Mouse (Mus musculus) c-Kit-positive CD71-negative TER-119-negative erythroid progenitor cells, embryonic 14.5 days (primary cell): ENCODE results near the gene Olfr715b.
"Not testable (repeated sequence)": the region's sequence is repeated elsewhere in the genome, so short reads cannot be mapped to it uniquely, and the experiment has no call there.

ENCODE experiments used
- DNase-seq: peaks from one replicate; pipeline ENCODE4 v3.0.0-alpha.2; 2013; ENCODE audit warnings: low read depth

Gene Olfr715b

DNA sequence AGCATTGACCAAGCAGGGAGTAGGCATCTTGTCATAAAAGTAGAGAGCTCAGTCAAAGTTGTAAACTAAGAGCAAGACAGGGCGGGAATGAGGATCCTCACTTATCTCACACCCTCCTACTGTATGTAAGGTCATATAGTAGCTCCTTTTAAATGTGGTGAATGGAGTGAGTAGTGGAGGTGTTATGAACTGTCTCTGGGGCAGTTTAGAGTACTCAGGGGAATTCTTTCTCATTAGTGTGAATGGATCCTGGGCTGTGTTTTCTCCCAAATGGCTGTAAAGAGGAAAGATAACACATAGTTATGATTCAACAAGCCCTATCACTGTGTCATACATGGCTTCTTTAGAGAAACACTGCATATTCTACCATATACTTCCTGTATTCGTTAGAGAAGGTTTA is at the start of gene Olfr715b:
Gene Olfr715b (minus strand): TSS at position 101 of the 400 bp plus-strand sequence.
- DNase-seq, result not testable (repeated sequence)

DNA sequence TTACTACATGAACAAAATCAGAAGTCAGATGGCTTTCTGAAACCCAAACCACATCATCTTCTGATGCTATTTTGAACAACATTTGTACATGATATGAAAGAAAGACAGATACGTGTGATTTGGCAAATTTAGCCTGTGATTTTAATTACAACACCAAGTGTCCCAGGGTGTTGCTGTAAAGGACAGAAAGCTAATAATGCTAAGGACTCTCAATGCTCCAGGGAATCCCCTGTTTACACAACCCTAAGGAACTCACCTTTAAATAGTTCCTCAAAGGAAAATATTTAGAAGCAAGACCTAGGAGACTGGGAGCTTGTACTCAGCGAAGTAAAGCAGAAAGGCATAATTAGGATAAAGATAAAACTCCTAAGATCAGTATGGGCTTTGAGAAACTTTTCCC is 27.9 kb upstream of the Olfr715b start, which contains the start of gene Olfr716:
Gene Olfr716 (plus strand): TSS at position 301 of the 400 bp plus-strand sequence.
- DNase-seq, result not testable (repeated sequence)

DNA sequence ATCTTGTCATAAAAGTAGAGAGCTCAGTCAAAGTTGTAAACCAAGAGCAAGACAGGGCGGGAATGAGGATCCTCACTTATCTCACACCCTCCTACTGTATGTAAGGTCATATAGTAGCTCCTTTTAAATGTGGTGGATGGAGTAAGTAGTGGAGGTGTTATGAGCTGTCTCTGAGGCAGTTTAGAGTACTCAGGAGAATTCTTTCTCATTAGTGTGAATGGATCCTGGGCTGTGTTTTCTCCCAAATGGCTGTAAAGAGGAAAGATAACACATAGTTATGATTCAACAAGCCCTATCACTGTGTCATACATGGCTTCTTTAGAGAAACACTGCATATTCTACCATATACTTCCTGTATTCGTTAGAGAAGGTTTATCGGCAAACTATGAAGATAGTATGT is 20.8 kb upstream of the Olfr715b start, which contains the start of gene Olfr715:
Gene Olfr715 (minus strand): TSS at position 101 of the 400 bp plus-strand sequence.
- not testable (repeated sequence) for DNase-seq

DNA sequence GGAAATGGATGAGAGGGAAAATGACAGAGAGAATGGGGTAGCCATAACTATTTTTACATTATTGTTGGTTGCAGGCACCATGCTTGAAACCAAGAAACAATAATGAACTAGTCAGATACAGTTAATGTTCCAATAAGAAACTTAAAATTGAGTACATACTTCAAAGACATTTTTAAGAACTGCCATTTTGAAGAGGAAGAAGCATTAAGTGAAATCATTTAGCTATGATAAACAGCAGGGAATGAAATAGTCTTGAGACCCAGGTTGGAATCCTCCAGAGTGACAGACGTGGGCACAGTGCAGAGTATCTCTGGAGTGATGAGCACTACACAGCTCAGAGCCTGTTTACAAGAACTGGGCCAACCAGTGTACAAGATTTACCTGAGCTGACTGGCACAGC is 17.2 kb downstream of the Olfr715b start, which contains the start of gene Olfr17:
Gene Olfr17 (plus strand): TSS at position 301 of the 400 bp plus-strand sequence.
- no peak for DNase-seq

DNA sequence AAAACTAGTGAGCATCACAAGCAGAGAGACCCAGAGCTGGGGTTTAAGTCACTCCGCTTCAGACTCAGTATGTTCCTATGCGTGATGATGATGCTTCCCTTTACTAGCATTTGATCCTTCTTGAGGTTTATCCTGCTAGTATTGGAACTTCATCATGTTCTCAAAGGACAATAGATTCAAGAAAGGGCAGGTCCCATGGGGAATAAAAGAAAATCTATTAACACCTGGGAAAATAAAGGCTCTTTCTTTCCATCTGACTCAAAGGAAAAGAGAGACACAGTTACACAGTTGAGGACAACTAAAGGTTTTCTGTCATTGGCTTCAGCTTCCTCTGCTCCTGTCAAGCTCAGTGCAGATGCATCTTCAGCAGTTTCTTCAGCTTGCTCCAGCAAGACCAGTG is 39.5 kb downstream of the Olfr715b start, which contains the start of gene Olfr714:
Gene Olfr714 (plus strand): TSS at position 301 of the 400 bp plus-strand sequence.
- no peak for DNase-seq
